Comparison of ENCODE assay signal across 24 mouse cellular contexts in the genomic region with DNA sequence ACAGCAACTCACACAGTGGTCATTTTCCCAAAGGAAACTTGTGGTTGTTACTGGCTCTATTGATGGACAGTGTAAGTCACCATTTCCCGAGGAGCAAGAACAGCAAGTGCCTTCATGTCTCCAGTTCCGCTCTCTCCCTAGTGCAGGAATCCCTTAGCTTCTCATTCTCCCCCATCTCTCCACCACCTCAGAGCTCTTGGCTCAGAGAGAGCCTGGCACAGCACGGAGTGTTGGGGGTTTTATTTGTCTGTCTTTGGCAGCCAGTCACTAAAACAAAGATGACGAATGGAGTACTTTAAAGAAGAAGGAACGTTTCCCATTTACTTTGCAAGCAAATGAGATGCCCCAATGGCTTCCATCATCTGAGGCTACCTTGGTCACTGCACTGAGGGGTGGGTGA. TPM values are rescaled to one million over a fixed set of nuclear protein-coding genes. Genes with fewer than 3 reads are reported as not detected.
"Had no signal": no experiment of that assay in that cellular context is flagged by ENCODE, and none has a peak within 500 bp of the region (broad histone marks: within the 10 kb centered on the region; RNA-seq: fewer than 3 reads in every experiment).

No protein-coding gene starts in this region.

- H3K36me3 ChIP-seq: limb, embryonic 10.5 days; limb, embryonic 13.5 days; liver, embryonic 12.5 days; liver, embryonic 15.5 days; midbrain, embryonic 10.5 days; midbrain, embryonic 13.5 days; neural tube, embryonic 13.5 days had no signal

- H3K9me3 ChIP-seq: limb, embryonic 10.5 days; limb, embryonic 13.5 days; liver, embryonic 12.5 days; liver, embryonic 15.5 days; megakaryocyte, embryonic 14.5 days; midbrain, embryonic 10.5 days; midbrain, embryonic 13.5 days; neural tube, embryonic 13.5 days had no signal

- H3K4me1 ChIP-seq: liver, embryonic 15.5 days; midbrain, embryonic 13.5 days had no signal

- H3K9ac ChIP-seq: limb, embryonic 13.5 days; liver, embryonic 12.5 days; liver, embryonic 15.5 days; midbrain, embryonic 13.5 days; neural tube, embryonic 13.5 days had no signal

- H3K27ac ChIP-seq: kidney, postnatal 0 days; layer of hippocampus, adult 2 months; limb, embryonic 10.5 days; limb, embryonic 13.5 days; liver, embryonic 12.5 days; liver, embryonic 15.5 days; midbrain, embryonic 10.5 days; midbrain, embryonic 13.5 days; neural tube, embryonic 13.5 days had no signal

- H3K27me3 ChIP-seq: liver, embryonic 12.5 days; liver, embryonic 15.5 days; megakaryocyte, embryonic 14.5 days; midbrain, embryonic 13.5 days had no signal

- H3K4me3 ChIP-seq: layer of hippocampus, adult 2 months; limb, embryonic 10.5 days; limb, embryonic 13.5 days; liver, embryonic 12.5 days; liver, embryonic 15.5 days; midbrain, embryonic 10.5 days; midbrain, embryonic 13.5 days; myocyte; neural tube, embryonic 13.5 days had no signal

- ATAC-seq: inflammation-experienced regulatory T-cells, adult 6 months; intestine, embryonic 16.5 days; liver, embryonic 12.5 days; midbrain, embryonic 13.5 days; midbrain, embryonic 16.5 days had no signal

- DNase-seq: kidney, adult 18-20 months; kidney, adult 9 months; kidney, postnatal 25 days; layer of hippocampus, adult 9-11 months; liver; lung, adult 18-20 months; lung, postnatal 36 days; retina, postnatal 1 day; right cerebral cortex, postnatal 25 days; thymus, postnatal 25 days had no signal

- H3K4me2 ChIP-seq: limb, embryonic 13.5 days; liver, embryonic 12.5 days; liver, embryonic 15.5 days; midbrain, embryonic 13.5 days; neural tube, embryonic 13.5 days had no signal

RNA-seq across cellular contexts. Expression of gene Mylk, which starts 56.2 kb away (rescaled TPM):
- polyA plus RNA-seq: inflammation-experienced regulatory T-cells, adult 6 months had no signal
